Comparison of ENCODE assay signal across 8 mouse cellular contexts in the genomic region with DNA sequence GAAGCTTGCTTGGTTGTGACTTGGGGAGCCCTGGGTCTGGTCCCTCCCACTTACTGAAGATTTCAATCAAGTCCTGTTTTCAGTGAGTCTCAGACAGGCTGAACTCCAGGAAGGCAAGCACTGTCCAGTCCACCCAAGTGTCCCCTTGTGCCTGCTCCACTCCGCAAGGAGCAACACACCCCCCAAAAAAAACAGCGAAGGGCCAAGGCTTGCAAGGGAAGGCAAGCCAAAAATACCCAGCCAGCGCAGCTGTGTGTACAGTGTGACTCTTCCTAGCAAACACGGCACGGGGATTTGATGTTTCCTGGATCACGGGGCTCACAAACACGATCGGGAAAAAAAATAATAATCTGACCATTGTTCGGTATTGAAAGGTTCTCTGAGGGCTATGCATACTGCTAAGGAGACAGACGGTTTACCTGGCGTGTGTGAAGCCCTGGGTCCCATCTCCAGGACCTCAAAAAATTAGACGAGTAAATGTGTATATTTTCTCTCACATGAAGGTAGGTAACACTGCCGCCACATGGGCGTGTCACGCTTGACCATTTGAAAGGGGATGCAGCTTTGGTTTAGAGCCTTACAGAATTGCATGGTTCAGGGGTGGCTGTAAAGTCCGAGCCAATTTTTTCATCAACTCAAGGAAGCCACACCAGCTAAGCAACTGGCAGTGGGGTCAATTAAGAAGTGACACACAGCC. TPM values are rescaled to one million over a fixed set of nuclear protein-coding genes. Genes with fewer than 3 reads are reported as not detected.
DNase-seq lines count a peak whose midpoint lies in the region; ATAC-seq and TF ChIP-seq lines count a peak whose summit lies in the region.

No protein-coding gene starts in this region.

- no peak overlapping the region for H3K27ac ChIP-seq in testis, adult 2 months (ENCODE audit: control insufficient read depth, insufficient read depth, low read depth, low read length)
- H3K27ac ChIP-seq in neural tube, embryonic 15.5 days (replicated peaks): peak overlapping the region; percentile 54

- H3K4me3 ChIP-seq in testis, adult 2 months (ENCODE audit: control insufficient read depth, low read depth, low read length): peak overlapping the region; percentile 89
- H3K4me3 ChIP-seq in neural tube, embryonic 15.5 days (replicated peaks): peak overlapping the region; percentile 67

- H3K9me3 ChIP-seq in neural tube, embryonic 15.5 days (replicated peaks): no peaks in the 10 kb centered on the region

- peaks cover 13% of the 10 kb centered on the region for H3K4me1 ChIP-seq in testis, adult 2 months (ENCODE audit: control insufficient read depth, insufficient read depth, low read length)
- peaks cover 46% of the 10 kb centered on the region for H3K4me1 ChIP-seq in neural tube, embryonic 15.5 days

- ATAC-seq in neural tube, embryonic 15.5 days (ENCODE audit: low FRiP score): 0 out of 2 replicates have a peak, but pooled peaks have one; percentile 21

- H3K4me2 ChIP-seq in neural tube, embryonic 15.5 days: peak overlapping the region; percentile 69

- H3K9ac ChIP-seq in neural tube, embryonic 15.5 days (replicated peaks): peak overlapping the region; percentile 77

- TF ChIP-seq POLR2A in testis, adult 2 months (IDR thresholded peaks at IDR 0.05; ENCODE audit: control insufficient read depth, low read depth, low read length): no peak

- H3K36me3 ChIP-seq in testis, adult 2 months (ENCODE audit: control insufficient read depth, insufficient read depth, low read length): no peaks in the 10 kb centered on the region
- H3K36me3 ChIP-seq in neural tube, embryonic 15.5 days: no peaks in the 10 kb centered on the region

- peak; percentile 58 to 70 for DNase-seq in cerebellum, adult 18-20 months
- no peak for DNase-seq in cerebellum, adult 8-10 months
- no peak for DNase-seq in testis, postnatal 14 days (ENCODE audit: low spot score)
- peak; percentile 38 to 62 for DNase-seq in kidney, postnatal 4 days
- DNase-seq in embryo, embryonic 11 days: no peak
- DNase-seq in testis, postnatal 10 days (ENCODE audit: low spot score): no peak

- H3K27me3 ChIP-seq in testis, adult 2 months (ENCODE audit: control insufficient read depth, insufficient read depth, low read length): no peaks in the 10 kb centered on the region
- no peaks in the 10 kb centered on the region; the same call in 1 of the 2 replicates for H3K27me3 ChIP-seq in neural tube, embryonic 15.5 days (replicated peaks)

- TF ChIP-seq CTCF in testis, adult 2 months (IDR thresholded peaks at IDR 0.05; ENCODE audit: control insufficient read depth, insufficient read depth, insufficient replicate concordance, low read depth, low read length): no peak

- WGBS in neural tube, embryonic 15.5 days: 62% methylated on average over 16 of the region's 16 CpGs

RNA-seq across cellular contexts. Expression of a gene that starts 1.3 kb away (rescaled TPM):
- polyA plus RNA-seq in testis, adult 2 months (2012; rRNA removed): 15.3 and 15.8 TPM in 2 replicates
- polyA plus RNA-seq in neural tube, embryonic 15.5 days (2015; fragmentation: Nextera tagmentation; extraction: Ambion mirVana): 22.4 and 23.3 TPM in 2 replicates

RNA-seq across cellular contexts. Expression of a gene that starts 55.7 kb away (rescaled TPM):
- not detected in 2 replicates for polyA plus RNA-seq in testis, adult 2 months (2012; rRNA removed)
- not detected in 2 replicates for polyA plus RNA-seq in neural tube, embryonic 15.5 days (2015; fragmentation: Nextera tagmentation; extraction: Ambion mirVana)

Comparison
In these comparisons a context has a peak if more than half of its experiments do, and no peak if none do; other contexts are left out.
1. DNase-seq: peak in cerebellum, adult 18-20 months (2 of 2) and kidney, postnatal 4 days (2 of 2); none in cerebellum, adult 8-10 months (single experiment), testis, postnatal 14 days (single experiment), embryo, embryonic 11 days (single experiment) and testis, postnatal 10 days (single experiment).